Mouse (Mus musculus) stomach, postnatal 0 days (tissue): ENCODE data around the gene Ccl1. TPM values are rescaled to one million over a fixed set of nuclear protein-coding genes. Genes with fewer than 3 reads are reported as not detected.

ENCODE experiments used
- ATAC-seq: fragments of 200-750 bp; cut with Nextera tagmentation; 2 replicates; pipeline ENCODE4 v1.8.0; 2017; ENCODE audit not compliant: low FRiP score, low TSS enrichment
- DNase-seq: peaks from one replicate; pipeline ENCODE4 v3.0.0-alpha.2; 2016; ENCODE audit warnings: low spot score
- H3K27ac ChIP-seq: fragments of 300-500 bp; sonication (generic); replicated peaks from 2 replicates; pipeline ENCODE4 v1.5.1; 2014; ENCODE audit warnings: mild to moderate bottlenecking, control low read depth
- H3K27me3 ChIP-seq: fragments of 300-500 bp; sonication (generic); 2 replicates; pipeline ENCODE4 v1.6.1; 2014; ENCODE audit warnings: low read length; ENCODE audit not compliant: control insufficient read depth, insufficient read depth
- H3K36me3 ChIP-seq: fragments of 300-500 bp; sonication (generic); 2 replicates; pipeline ENCODE4 v1.6.1; 2014; ENCODE audit warnings: low read length, mixed read lengths; ENCODE audit not compliant: control insufficient read depth, insufficient read depth
- H3K4me1 ChIP-seq: fragments of 300-500 bp; sonication (generic); replicated peaks from 2 replicates; pipeline ENCODE4 v1.6.1; 2014; ENCODE audit warnings: antibody characterized with exemption; ENCODE audit not compliant: control insufficient read depth, insufficient read depth
- H3K4me2 ChIP-seq: fragments of 300-500 bp; sonication (generic); replicated peaks from 2 replicates; pipeline ENCODE4 v1.6.1; 2014; ENCODE audit warnings: low read depth, mild to moderate bottlenecking, control low read depth, moderate library complexity
- H3K4me3 ChIP-seq: fragments of 300-500 bp; sonication (generic); 2 replicates; pipeline ENCODE4 v1.5.1; 2014; ENCODE audit warnings: low read depth, low read length, control low read depth
- H3K9ac ChIP-seq: fragments of 300-500 bp; sonication (generic); 2 replicates; pipeline ENCODE4 v1.6.1; 2014; ENCODE audit warnings: mild to moderate bottlenecking, low read length, control low read depth, mixed read lengths
- H3K9me3 ChIP-seq: fragments of 300-500 bp; sonication (generic); 2 replicates; pipeline ENCODE4 v1.6.1; 2016; ENCODE audit warnings: low read length; ENCODE audit not compliant: control insufficient read depth
- CTCF ChIP-seq: IDR thresholded peaks from 2 replicates; pipeline ENCODE4 v1.5.1; 2016; ENCODE audit warnings: antibody characterized with exemption, low read depth, mild to moderate bottlenecking, moderate library complexity
- EP300 ChIP-seq: optimal IDR thresholded peaks from 2 replicates; pipeline ENCODE3; 2016; ENCODE audit warnings: antibody characterized with exemption
- WGBS: fragments of 180-500 bp; shearing (Covaris S2); extraction: QIAGEN DNeasy Blood & Tissue Kit; methylation state at CpG from one replicate; pipeline ENCODE4 v1.1.7; 2014; 5-methylcytosine and 5-hydroxymethylcytosine counted together
- polyA plus RNA-seq: library from polyadenylated mRNA; unstranded; fragments of >200 nt; fragmentation: Nextera tagmentation; extraction: Ambion mirVana; gene quantifications from 2 replicates; pipeline ENCODE4 v1.2.1, GENCODE M21; 2015

Gene Ccl1
- polyA plus RNA-seq, 1 experiment from 2014 or later = not detected

DNA sequence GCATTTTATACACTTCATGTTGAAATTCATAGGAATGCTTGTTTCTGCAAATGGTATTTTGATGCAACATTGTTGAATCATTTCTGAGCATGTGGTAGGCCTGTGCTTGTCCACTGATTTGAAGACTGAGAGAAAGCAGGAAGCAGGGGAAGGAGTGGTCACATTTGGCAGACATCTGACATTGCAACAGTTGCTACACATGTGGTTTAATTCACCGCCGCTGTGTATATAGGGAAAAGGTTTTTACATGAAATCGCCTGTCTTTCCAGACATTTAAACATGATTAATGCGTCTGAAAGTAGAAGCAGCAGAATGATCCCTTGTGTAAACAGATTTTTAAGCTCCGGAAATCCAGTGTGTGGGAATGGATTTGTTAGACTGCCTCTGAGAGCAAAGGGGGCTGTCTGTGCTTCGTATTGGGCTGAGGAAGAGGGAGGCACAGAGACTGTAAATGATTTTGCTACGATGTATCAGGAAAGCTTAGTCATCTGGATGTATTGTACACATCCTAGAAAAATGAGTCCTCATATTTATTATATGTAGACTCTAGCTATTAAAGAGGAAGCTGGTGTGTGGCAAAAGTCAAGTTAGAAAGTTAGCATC lies 165.9 kb downstream of the Ccl1 start:
- no peak for TF ChIP-seq CTCF
- TF ChIP-seq EP300 = no peak
- no peaks in the 10 kb centered on the region for H3K36me3 ChIP-seq

DNA sequence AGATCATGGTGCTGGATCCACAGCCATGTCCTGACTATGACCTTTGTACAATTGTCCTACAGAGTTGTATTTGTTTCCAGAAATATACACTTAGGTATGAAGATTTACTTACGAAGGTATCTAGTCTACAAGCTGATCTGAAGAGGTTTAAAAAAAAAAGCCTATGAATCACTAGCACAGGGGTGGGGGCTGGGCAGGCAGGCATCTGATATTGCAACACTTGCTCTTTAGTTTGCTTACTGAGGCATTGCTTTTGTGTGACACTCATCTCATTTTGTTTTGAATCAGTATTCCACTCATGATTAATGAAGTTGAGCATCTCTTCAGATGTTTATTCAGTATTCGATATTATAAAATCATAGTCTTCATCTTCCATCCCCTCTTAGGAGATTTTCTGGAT lies 169.3 kb downstream of the Ccl1 start:
- WGBS = 87% methylated on average over 2 of the region's 2 CpGs
- Histone ChIP-seq H3K9me3 (no peaks in the 10 kb centered on the region), H3K36me3 (no peaks in the 10 kb centered on the region), H3K4me2 (no peak overlapping the region), H3K4me1 (no peaks in the 10 kb centered on the region), H3K27ac (no peak overlapping the region), H3K4me3 (no peak overlapping the region), H3K27me3 (no peaks in the 10 kb centered on the region), H3K9ac (no peak overlapping the region)
- TF ChIP-seq EP300 (no peak), CTCF (no peak)
- DNase-seq (no peak), ATAC-seq (no peak)

More for the DNA sequence above, 165.9 kb downstream of the Ccl1 start:
- Histone ChIP-seq H3K27ac (no peak overlapping the region), H3K4me3 (no peak overlapping the region), H3K27me3 (no peaks in the 10 kb centered on the region), H3K4me1 (no peaks in the 10 kb centered on the region), H3K9ac (no peak overlapping the region), H3K9me3 (no peaks in the 10 kb centered on the region), H3K4me2 (no peak overlapping the region)
- 18% methylated on average over 7 of the region's 7 CpGs for WGBS
- peak; percentile 81; the same call in 1 of the 2 replicates for ATAC-seq
- DNase-seq = peak; percentile 14

DNA sequence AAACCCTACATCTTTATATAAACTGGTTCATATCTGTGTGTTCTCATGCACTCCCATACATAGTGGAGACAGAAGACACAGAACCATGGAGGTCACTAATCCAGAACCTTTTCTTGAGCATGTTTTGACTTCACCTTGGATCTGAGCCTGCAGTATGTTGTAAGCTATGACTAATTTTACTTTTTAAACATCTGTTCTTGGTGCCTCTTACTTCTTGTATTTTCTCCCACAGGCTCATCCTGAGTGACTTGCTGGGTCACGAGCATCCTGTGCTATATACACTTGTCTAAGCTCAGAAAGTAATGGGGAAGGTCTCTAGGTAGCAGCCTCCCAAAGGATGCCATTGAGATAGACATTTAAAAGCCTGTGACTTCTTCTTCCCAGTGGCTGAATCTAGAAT lies 172.5 kb downstream of the Ccl1 start:
- Histone ChIP-seq H3K36me3 (no peaks in the 10 kb centered on the region), H3K4me3 (no peak overlapping the region), H3K4me2 (no peak overlapping the region), H3K9ac (no peak overlapping the region), H3K9me3 (no peaks in the 10 kb centered on the region), H3K27ac (no peak overlapping the region), H3K27me3 (no peaks in the 10 kb centered on the region), H3K4me1 (no peaks in the 10 kb centered on the region)
- TF ChIP-seq EP300 = no peak
- TF ChIP-seq CTCF = no peak
- no peak for DNase-seq
- 56% methylated on average over 1 of the region's 1 CpGs for WGBS
- no peak for ATAC-seq

Other genes starting within 250 kb of the Ccl1 start
- 16.5 and 16.7 TPM in 2 replicates for gene Ccl11, start 247.9 kb downstream of the Ccl1 start, polyA plus RNA-seq
- gene Ccl12, start 203.8 kb downstream of the Ccl1 start, polyA plus RNA-seq = 7.3 and 15.5 TPM in 2 replicates
- gene Ccl8, start 190.5 kb downstream of the Ccl1 start, polyA plus RNA-seq = not detected in 2 replicates
- gene Tmem132e, start 83.2 kb upstream of the Ccl1 start, polyA plus RNA-seq = 0.17 and 0.21 TPM in 2 replicates